Comparison of ENCODE assay signal across 22 mouse cellular contexts in the genomic region with DNA sequence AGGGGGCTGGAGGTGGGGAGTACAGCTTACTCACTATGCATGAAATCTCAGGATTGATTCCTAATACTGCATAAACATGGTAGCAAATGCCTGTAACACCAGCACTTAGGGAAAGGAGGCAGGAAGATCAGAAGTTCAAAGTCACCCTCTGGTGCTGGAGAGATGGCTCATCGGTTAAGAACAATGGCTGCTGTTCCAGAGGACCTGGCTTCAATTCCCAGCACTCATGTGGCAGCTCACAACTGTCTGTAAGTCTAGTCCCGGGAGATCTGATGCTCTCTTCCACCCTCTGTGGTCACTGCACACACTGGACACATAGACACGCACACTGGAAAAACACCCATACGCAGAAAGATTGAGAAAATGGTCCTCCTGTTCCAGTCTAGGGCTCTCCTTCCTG. TPM values are rescaled to one million over a fixed set of nuclear protein-coding genes. Genes with fewer than 3 reads are reported as not detected.
"Had no signal": no experiment of that assay in that cellular context is flagged by ENCODE, and none has a peak within 500 bp of the region (broad histone marks: within the 10 kb centered on the region; RNA-seq: fewer than 3 reads in every experiment).

No protein-coding gene starts in this region.

- ATAC-seq: intestine, postnatal 0 days; lung, postnatal 0 days had no signal

- H3K27me3 ChIP-seq: limb, embryonic 13.5 days; neural tube, embryonic 12.5 days had no signal

- H3K27ac ChIP-seq: kidney, postnatal 0 days; layer of hippocampus, adult 2 months; limb, embryonic 10.5 days; limb, embryonic 13.5 days; macrophage; neural tube, embryonic 12.5 days; stomach, postnatal 0 days had no signal

- DNase-seq: kidney, adult 2 months; kidney, postnatal 25 days; layer of hippocampus, adult 9-11 months; lung, embryonic 14.5 days; midbrain, embryonic 14.5 days; retina, postnatal 1 day; thymus, adult 2 months; thymus, postnatal 14 days; thymus, postnatal 4 days had no signal

- H3K4me2 ChIP-seq: limb, embryonic 13.5 days; lung, embryonic 14.5 days; midbrain, embryonic 11.5 days; neural tube, embryonic 12.5 days had no signal

- H3K9ac ChIP-seq: limb, embryonic 13.5 days; lung, embryonic 14.5 days; neural tube, embryonic 12.5 days had no signal

- H3K4me3 ChIP-seq: layer of hippocampus, adult 2 months; limb, embryonic 10.5 days; limb, embryonic 13.5 days; neural tube, embryonic 12.5 days had no signal

- H3K9me3 ChIP-seq: limb, embryonic 10.5 days; limb, embryonic 13.5 days; neural tube, embryonic 12.5 days had no signal

- H3K4me1 ChIP-seq: limb, embryonic 10.5 days; limb, embryonic 13.5 days had no signal

- H3K36me3 ChIP-seq: limb, embryonic 10.5 days; limb, embryonic 13.5 days; neural tube, embryonic 12.5 days had no signal

RNA-seq across cellular contexts. Expression of a gene that starts 52.2 kb away (rescaled TPM):
- total RNA-seq: layer of hippocampus, adult 2 months; layer of hippocampus, postnatal 25 days; left cerebral cortex, adult 18-20 months; left cerebral cortex, postnatal 25 days had no signal
